Mouse (Mus musculus) 3T3-L1 (cell line): Measurements from ENCODE around the gene Proser3.
A peak's percentile ranks its signal among the peaks of the same experiment; 100 is the strongest.

Experiments used
- DNase-seq: peaks from one replicate; pipeline ENCODE4 v3.0.0-alpha.2; 2015; ENCODE audit warnings: low read depth, low spot score

Proser3 gene

GRCm38 (mm10) chr7:30552102-30553020 lies at the start of gene Proser3, which contains the start of gene Hspb6:
TSS of gene Proser3 (minus strand) at chr7:30552299.
TSS of gene Hspb6 (plus strand) at chr7:30552178.
- DNase-seq, result peak; percentile 99

DNA sequence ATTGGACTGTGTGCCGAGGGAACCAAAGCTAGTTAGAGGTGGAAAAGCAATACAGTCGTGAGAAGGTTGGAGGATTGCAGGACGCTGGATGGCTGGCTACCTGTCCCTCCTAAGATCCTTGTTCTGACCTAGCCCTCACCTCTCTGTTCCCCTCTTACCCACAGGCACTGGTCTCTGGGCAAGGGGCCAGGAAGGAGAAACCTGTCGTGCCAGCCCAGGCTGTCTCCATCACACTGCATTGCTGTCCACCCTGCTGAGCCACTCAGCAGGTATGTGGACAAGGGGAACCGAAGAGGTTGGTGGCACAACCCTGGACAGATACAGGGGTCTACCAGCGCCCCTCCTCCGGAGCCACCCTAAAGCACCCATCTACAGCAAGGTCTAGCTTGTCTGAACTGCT lies 48.6 kb upstream of the Proser3 start:
- DNase-seq, result no peak

- no peak for DNase-seq
Measured at GRCm38 (mm10) chr7:30599933-30600353, 47.8 kb upstream of the Proser3 start.

DNA sequence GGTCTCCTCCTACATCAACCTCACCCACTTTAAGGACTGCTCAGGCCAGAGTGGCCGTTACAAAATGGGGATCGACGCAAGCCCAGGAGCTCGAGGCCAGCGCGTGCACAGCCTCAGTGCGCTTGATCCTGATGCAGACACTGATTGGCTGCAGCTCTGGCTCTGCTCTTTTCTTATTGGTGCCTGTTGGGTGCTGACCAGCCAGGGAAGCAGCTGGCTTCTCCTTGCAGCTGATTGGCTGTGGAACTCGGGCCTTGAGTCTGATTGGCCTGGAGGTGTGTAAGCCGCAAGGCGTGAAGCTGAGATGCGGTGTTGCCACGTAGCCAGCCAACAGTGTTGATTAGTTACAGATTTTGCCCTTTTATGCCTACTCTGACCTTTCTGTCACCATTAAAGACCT lies 46.7 kb upstream of the Proser3 start, which contains the start of gene Zbtb32:
Gene Zbtb32, minus strand, starts transcription at position 124 of the 400 bp plus-strand sequence.
- no peak for DNase-seq

DNA sequence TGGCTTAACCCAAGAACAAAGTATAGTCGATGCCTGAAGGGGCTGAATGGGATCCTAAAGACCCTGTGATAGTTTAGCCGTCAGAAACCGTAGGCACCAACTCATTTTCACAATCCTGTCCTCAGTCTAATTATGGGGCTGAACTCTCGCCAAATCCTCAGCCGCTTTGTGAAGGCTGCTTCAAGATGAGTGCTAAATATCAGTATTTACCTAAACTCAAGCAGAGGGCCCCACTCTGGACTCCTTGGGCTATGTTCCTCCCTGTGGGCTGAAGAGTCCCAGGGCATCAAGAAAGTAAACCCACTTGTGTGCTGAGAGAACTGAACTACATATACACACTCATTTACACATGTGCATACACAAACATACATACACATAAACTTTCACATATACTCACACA lies 44.7 kb upstream of the Proser3 start:
- DNase-seq, result no peak

GRCm38 (mm10) chr7:30596093-30596492 lies 44.0 kb upstream of the Proser3 start:
- DNase-seq, result no peak

DNA sequence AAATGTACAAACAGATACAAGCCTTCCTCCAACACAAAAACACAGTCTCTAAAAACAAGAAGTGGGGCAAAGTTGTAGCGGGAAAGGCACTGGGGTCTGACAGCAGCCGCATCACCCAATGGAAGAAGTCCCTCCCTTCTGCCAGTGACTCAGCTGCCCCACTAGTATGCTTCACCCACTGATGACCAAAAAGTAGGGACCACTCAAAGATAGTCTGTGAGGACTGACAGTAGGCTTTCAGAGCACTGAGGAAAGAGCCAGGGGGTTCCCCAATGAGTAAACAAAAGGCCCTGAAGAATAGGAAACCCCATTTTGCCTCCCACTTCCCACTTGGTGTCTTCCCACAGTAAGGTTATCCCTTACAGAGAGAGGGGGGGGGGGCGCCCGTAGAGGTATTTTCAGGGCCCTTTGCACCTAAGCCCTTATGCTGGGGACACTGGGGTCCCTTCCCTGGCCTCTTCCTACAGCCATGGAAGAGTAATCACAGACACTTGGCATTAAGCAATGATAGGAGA lies 42.5 kb upstream of the Proser3 start:
- DNase-seq, result no peak

DNA sequence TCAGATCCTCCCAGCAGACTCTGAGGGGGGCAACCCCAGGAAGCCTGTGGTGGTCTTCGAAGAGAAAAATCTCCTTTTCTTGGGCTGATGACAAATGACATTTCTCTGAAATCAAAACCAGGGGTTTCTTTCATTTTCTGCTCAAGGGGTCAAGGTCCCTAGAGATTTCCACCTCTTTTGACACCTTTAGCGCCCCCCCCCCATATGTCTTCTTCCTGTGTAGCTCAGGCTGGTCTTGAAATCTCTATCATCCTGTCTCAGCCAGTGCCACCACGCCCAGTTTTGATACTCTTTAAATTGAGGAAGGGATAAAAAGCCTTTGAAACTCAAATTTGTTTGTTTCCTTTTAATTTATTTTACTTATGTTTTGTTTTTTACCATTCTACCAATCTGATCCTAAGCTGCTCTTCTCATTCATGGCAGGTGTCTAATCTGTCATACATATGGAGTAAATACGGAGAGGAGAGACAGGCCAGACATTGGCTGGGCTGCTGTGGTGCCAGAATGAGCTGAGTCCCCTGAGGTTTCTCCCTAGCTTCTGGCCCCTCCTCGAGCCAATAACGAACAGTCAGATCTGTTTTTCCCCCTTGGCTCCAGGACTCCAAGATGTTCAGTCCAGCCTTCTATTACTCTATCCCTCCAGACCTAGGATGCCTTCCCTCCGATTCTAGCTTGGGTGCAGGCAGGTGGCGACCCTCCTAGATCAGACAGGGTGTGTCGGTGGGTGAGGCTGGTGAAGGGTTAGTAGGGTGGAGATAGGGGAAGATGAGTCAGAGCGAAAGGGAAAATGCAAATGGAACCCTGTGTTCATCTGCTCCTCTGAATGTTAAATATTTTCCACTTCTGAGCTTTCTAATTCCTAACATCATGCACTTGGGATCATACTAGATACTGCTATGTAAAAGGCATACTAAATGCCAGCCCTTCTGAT lies 41.7 kb upstream of the Proser3 start:
- DNase-seq, result no peak

DNA sequence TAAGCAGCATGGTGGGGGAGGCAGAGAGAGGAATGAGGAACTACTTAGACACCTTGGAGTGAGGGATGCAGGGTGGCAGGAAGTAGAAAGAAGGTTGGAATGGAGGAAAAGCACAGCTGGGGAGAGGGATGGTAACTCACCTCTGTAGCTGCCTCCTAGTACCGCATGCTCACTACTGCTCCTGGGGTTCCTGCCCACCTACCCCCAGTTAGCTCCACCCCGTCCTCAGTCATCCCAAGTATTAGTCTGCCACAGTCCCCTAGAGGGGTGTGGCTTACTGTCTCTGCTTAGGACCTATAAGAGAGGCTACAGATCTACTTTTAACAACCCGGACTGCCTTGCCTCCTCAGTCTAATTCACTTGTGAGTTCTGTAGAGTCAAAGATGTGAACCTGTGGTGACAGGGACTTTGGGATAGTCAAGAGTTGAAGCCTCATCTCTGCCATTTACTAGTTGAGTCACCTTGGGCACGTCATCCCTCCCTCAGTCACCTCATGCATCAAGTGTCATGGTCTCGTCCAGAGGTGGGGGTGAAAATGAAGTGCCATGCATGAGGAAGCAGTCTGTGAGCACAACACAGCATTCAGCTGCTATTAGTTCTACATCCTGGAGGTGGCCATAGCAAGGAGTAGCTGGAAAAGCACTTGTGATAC lies 40.8 kb upstream of the Proser3 start:
- no peak for DNase-seq

- DNase-seq, result no peak
Measured at GRCm38 (mm10) chr7:30591605-30591951, 39.5 kb upstream of the Proser3 start.

- no peak for DNase-seq
Measured at GRCm38 (mm10) chr7:30590927-30591604, 39.0 kb upstream of the Proser3 start.

GRCm38 (mm10) chr7:30589435-30590301 lies 37.6 kb upstream of the Proser3 start:
- peak; percentile 81 for DNase-seq

DNA sequence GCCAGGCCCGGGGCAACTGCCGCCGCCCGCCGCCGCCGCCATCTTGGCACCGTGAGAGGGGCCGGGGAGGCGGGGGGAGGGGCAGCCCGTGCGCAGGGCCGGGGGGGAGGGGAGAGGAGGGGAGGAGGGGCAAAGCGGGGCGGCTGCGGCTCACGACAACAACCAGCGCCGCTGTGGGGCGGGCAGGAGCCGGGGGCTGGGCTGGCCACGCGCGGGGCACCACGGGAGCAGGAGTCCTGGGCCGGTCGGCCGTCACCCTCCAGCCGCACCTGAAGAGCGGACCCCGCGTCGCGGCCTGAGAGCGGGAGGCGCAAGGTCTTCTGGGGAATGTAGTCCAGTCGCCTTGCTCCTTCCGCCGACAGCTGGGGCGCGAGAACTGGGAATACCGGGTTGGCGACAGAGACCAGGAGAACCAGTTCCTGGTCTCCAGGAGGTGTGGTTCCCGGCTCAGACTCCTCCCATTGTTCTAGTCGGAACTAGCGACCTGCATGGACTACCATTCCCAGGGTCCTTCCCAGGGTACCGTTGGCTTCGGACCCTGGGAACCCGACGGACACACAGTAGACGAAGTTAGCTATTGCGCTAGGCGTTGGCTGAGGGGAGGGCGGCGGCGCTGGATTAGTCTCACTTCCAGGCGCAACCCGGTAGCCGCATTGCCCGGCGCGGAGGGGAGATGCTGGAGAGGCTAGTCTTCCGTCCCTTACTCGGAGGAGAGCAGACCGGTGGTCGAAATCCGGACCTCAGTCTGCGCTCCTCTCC lies 36.8 kb upstream of the Proser3 start, which contains the start of gene Kmt2b:
Gene Kmt2b, minus strand, starts transcription at position 51 of the 759 bp plus-strand sequence.
- peak; percentile 98 for DNase-seq

DNA sequence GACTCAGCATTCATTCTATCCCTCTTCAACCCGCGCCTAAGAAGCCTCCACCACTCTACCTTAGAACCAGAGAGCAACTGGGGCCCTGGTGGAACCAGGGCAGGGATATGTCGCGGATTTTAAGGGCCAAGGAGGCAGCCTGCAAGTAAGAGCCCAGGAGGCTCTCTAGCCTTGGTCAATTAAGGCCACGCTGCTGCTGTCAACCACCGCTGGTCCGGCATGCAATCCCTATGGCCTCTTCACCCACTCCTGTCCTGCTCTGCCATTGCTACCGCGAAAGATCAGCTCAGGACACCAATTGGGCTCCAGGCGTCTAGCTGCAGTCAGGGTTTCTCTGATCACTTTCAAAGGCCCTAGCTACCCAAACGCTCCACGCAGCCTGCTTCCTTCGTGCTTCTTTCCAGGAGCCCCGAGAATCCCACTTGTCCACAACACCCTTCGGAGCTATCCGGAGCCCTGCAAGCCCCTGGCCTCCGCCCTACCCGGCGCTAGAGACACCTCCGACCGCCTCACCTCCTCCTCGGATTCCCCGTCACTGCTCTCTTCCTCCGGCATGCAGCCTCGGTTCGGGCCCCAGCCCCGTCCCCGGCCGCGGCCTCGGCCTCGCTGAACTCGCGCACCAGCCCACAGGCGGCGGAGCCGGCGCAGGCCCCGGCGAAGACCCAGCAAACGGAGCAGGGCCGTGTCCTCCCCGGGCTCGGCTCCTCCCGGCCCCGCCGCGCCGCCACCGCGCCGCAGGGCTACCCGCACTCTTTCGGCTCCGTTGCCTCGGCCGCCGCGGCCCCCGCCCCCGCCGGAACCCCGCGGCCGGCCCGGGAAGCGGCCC lies 36.0 kb upstream of the Proser3 start:
- peak; percentile 35 for DNase-seq

- no peak for DNase-seq
Measured at GRCm38 (mm10) chr7:30586455-30587020, 34.4 kb upstream of the Proser3 start.

GRCm38 (mm10) chr7:30585170-30585569 lies 33.1 kb upstream of the Proser3 start:
- no peak for DNase-seq

- DNase-seq, result no peak
Measured at GRCm38 (mm10) chr7:30584339-30584738, 32.2 kb upstream of the Proser3 start.

DNA sequence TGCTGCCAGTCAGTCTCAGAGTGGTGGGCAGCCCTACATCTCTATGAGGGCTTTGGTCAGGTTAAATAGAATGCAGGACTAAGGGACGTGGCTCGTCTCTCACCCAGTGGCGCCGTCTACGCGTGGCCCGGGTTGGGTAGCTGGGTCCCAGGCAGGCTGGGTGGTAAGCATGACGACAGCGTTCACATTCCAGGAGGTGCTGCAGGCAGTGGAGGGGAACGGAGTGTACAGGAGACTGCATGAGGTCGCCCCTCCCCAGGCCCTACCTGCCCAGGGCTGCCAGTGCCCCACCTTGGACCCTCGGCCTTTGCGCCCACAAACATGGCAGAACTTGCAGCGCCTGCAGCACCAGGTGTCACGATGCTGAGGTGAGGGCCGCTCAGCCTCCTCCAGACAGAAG lies 29.4 kb upstream of the Proser3 start:
- no peak for DNase-seq
